Mouse (Mus musculus): Measurements from ENCODE around the gene Slc7a6os. TPM values are rescaled to one million over a fixed set of nuclear protein-coding genes. Genes with fewer than 3 reads are reported as not detected.
"Not testable (repeated sequence)": the region's sequence is repeated elsewhere in the genome, so short reads cannot be mapped to it uniquely, and the experiment has no call there.

The Slc7a6os gene
- total and polyA plus RNA-seq, 3 experiments: 38.7 to 65.1 (median 62.5) TPM

DNA sequence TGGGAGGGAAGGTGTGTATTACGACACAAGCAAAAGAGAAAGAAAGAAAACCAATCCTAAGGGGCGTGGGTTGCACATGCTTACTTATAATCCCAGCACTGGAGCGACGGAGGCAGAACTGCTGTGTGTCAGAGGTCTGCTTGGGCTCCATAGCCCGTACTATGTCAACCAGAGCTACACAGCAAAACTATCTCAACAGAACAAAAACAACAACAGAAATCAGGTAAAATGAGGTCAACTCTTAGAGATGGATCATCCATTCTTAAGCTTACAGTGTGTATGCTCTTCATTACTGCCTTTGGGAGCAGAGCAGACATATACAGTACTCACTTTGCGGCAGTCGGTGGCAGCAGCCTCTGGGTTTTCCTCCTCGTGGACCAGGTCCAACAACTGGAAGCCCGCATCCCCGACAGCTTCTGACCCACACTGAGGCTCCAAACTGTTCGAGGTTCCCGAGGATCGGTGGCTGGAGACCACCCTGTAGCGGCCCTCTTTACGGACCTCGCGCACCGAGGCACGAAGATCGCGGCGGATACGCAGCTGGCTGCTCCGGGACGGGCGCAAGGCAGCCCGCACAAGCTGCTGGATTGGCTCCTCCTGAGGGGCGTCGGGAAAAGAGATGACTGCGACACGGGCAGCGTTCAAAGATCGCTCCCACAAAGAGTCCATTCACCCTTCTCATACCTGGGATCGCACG, 552 bp downstream of the Slc7a6os start:
- Histone ChIP-seq H3K27me3 (replicated peaks) (no peaks in the 10 kb centered on the region), H3K4me3 (replicated peaks in 1 of 3; ENCODE audit: low read depth in 2 of 3, low read length in 2 of 3, poor library complexity in 1 of 3) (peak overlapping the region; percentile 87 to 93 (median 88)), H3K4me2 (ENCODE audit: insufficient read depth, low read depth, poor library complexity, severe bottlenecking) (peak overlapping the region; percentile 98), H3K79me2 (replicated peaks; ENCODE audit: control insufficient read depth, extremely low read depth, insufficient read depth, poor library complexity, severe bottlenecking) (peaks cover 39% of the 10 kb centered on the region), H3K36me3 (replicated peaks in 1 of 2; ENCODE audit: control insufficient read depth in 1 of 2, insufficient read depth in 1 of 2, low read length in 1 of 2) (peaks cover 40 to 51% of the 10 kb centered on the region in 2 experiments), H3K9me3 (replicated peaks; ENCODE audit: low read length) (no peaks in the 10 kb centered on the region), H3K9ac (ENCODE audit: insufficient read depth, low read depth) (peak overlapping the region; percentile 75), H3K27ac (ENCODE audit: insufficient read depth, low read depth) (peak overlapping the region; percentile 52), H3K4me1 (ENCODE audit: control insufficient read depth in 1 of 2, insufficient read depth in 2 of 2) (peaks cover 2 to 29% of the 10 kb centered on the region in 2 experiments; a peak in 3 of 4 replicates)
- dilution Hi-C loops (cut with MboI; ENCODE audit: extremely low pct_ligation_motif_present, extremely low pct_unique_long_range_greater_than_20kb, low sequenced_read_pairs): no loop called here
- TF ChIP-seq MAX (IDR thresholded peaks at IDR 0.05; ENCODE audit: low read length) (0 out of 2 replicates have a peak, but pooled peaks have one; percentile 25), MAFK (IDR thresholded peaks at IDR 0.05; ENCODE audit: insufficient replicate concordance, low read length) (no peak), MXI1 (IDR thresholded peaks at IDR 0.05; ENCODE audit: low read depth, low read length) (peak; percentile 34; the same call in 1 of the 2 replicates), JUN (IDR thresholded peaks at IDR 0.05; ENCODE audit: insufficient read depth, low read depth, low read length) (no peak)
- DNase-seq (ENCODE audit: extremely low read depth): peak; percentile 52
- in situ Hi-C loops (cut with MboI; ENCODE audit: low pct_ligation_motif_present, low pct_unique_long_range_greater_than_20kb, low sequenced_read_pairs): loop anchor here (5.0 kb wide), 1 partner anchor 43 kb away; the partner anchor contains the start of gene Slc7a6

DNA sequence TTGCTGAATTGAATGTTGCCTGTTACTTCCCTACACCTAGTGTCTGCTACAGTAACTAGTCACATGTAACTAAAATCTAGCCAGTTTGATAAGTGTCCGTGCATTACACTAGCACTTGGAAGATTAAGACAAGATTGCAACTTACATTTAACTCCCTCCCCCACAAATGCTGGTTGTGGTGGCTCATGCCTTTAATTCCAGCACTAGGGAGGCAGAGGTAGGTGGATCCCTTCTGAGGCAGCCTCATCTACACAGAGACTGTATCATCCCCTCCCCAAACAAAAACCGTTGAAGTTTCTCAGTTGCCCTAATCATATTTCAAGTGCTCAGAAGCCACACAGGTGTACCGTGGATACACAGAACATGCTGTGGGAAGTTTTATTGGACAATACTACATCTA, 11.1 kb downstream of the Slc7a6os start:
- H3K4me1 ChIP-seq (ENCODE audit: control insufficient read depth in 1 of 2, insufficient read depth in 2 of 2); H3K4me3 ChIP-seq (replicated peaks in 1 of 3; ENCODE audit: low read depth in 2 of 3, low read length in 2 of 3, poor library complexity in 1 of 3); H3K27ac ChIP-seq (ENCODE audit: insufficient read depth, low read depth); in situ Hi-C loops (cut with MboI; ENCODE audit: low pct_ligation_motif_present, low pct_unique_long_range_greater_than_20kb, low sequenced_read_pairs); H3K79me2 ChIP-seq (replicated peaks; ENCODE audit: control insufficient read depth, extremely low read depth, insufficient read depth, poor library complexity, severe bottlenecking); H3K9me3 ChIP-seq (replicated peaks; ENCODE audit: low read length); H3K9ac ChIP-seq (ENCODE audit: insufficient read depth, low read depth); dilution Hi-C loops (cut with MboI; ENCODE audit: extremely low pct_ligation_motif_present, extremely low pct_unique_long_range_greater_than_20kb, low sequenced_read_pairs); DNase-seq (ENCODE audit: extremely low read depth); H3K4me2 ChIP-seq (ENCODE audit: insufficient read depth, low read depth, poor library complexity, severe bottlenecking); H3K27me3 ChIP-seq (replicated peaks): not testable (repeated sequence)
- peaks cover 68 to 89% of the 10 kb centered on the region in 2 experiments for H3K36me3 ChIP-seq (replicated peaks in 1 of 2; ENCODE audit: control insufficient read depth in 1 of 2, insufficient read depth in 1 of 2, low read length in 1 of 2)
- TF ChIP-seq POLR2A (IDR thresholded peaks at IDR 0.05; ENCODE audit: low read depth, low read length): 0 out of 2 replicates have a peak, but pooled peaks have one; percentile 15

- Histone ChIP-seq H3K27ac (ENCODE audit: insufficient read depth, low read depth) (no peak overlapping the region), H3K4me2 (ENCODE audit: insufficient read depth, low read depth, poor library complexity, severe bottlenecking) (no peak overlapping the region), H3K27me3 (replicated peaks) (no peaks in the 10 kb centered on the region), H3K4me3 (replicated peaks in 1 of 3; ENCODE audit: low read depth in 2 of 3, low read length in 2 of 3, poor library complexity in 1 of 3) (no peak overlapping the region), H3K4me1 (ENCODE audit: control insufficient read depth in 1 of 2, insufficient read depth in 2 of 2) (no peaks in the 10 kb centered on the region), H3K36me3 (replicated peaks in 1 of 2; ENCODE audit: control insufficient read depth in 1 of 2, insufficient read depth in 1 of 2, low read length in 1 of 2) (peaks cover 71 to 90% of the 10 kb centered on the region in 2 experiments), H3K9ac (ENCODE audit: insufficient read depth, low read depth) (no peak overlapping the region), H3K79me2 (replicated peaks; ENCODE audit: control insufficient read depth, extremely low read depth, insufficient read depth, poor library complexity, severe bottlenecking) (no peaks in the 10 kb centered on the region; the same call in 1 of the 2 replicates), H3K9me3 (replicated peaks; ENCODE audit: low read length) (no peaks in the 10 kb centered on the region)
- peak; percentile 71 for DNase-seq (ENCODE audit: extremely low read depth)
- dilution Hi-C loops (cut with MboI; ENCODE audit: extremely low pct_ligation_motif_present, extremely low pct_unique_long_range_greater_than_20kb, low sequenced_read_pairs): no loop called here
- in situ Hi-C loops (cut with MboI; ENCODE audit: low pct_ligation_motif_present, low pct_unique_long_range_greater_than_20kb, low sequenced_read_pairs): no loop called here
- no peak for TF ChIP-seq TCF12 (IDR thresholded peaks at IDR 0.05; ENCODE audit: low read depth, low read length)
- peak; percentile 90 for TF ChIP-seq IRF4 (IDR thresholded peaks at IDR 0.05; ENCODE audit: low read depth, low read length)
- TF ChIP-seq HCFC1 (IDR thresholded peaks at IDR 0.05; ENCODE audit: low read depth, low read length): no peak
- TF ChIP-seq MYC (IDR thresholded peaks at IDR 0.05; ENCODE audit: low read depth, low read length): 0 out of 2 replicates have a peak, but pooled peaks have one; percentile 30
- TF ChIP-seq BHLHE40 (IDR thresholded peaks at IDR 0.05; ENCODE audit: low read depth, low read length): no peak
- TF ChIP-seq E2F4 (IDR thresholded peaks at IDR 0.05; ENCODE audit: insufficient replicate concordance, low read depth, low read length): no peak
- TF ChIP-seq RAD21 (IDR thresholded peaks at IDR 0.05; ENCODE audit: low read depth, low read length): peak; percentile 82
- no peak for TF ChIP-seq CHD2 (IDR thresholded peaks at IDR 0.05; ENCODE audit: low read length)
- TF ChIP-seq CHD1 (IDR thresholded peaks at IDR 0.05; ENCODE audit: low read depth, low read length): no peak
- TF ChIP-seq POLR2A (IDR thresholded peaks at IDR 0.05; ENCODE audit: low read depth, low read length): 0 out of 2 replicates have a peak, but pooled peaks have one; percentile 18
- peak; percentile 44; the same call in 1 of the 2 replicates for TF ChIP-seq ZNF384 (IDR thresholded peaks at IDR 0.05; ENCODE audit: low read depth, low read length)
- TF ChIP-seq KAT2A (IDR thresholded peaks at IDR 0.05; ENCODE audit: insufficient replicate concordance, low read length): no peak
- 0 out of 2 replicates have a peak, but pooled peaks have one; percentile 22 for TF ChIP-seq POLR2AphosphoS2 (IDR thresholded peaks at IDR 0.05; ENCODE audit: low read depth, low read length)
- TF ChIP-seq NELFE (IDR thresholded peaks at IDR 0.05; ENCODE audit: low read depth, low read length): no peak
- no peak for TF ChIP-seq EP300 (IDR thresholded peaks at IDR 0.05; ENCODE audit: low read length)
- no peak for TF ChIP-seq MXI1 (IDR thresholded peaks at IDR 0.05; ENCODE audit: low read depth, low read length)
- no peak for TF ChIP-seq NRF1 (IDR thresholded peaks at IDR 0.05; ENCODE audit: low read depth, low read length)
- TF ChIP-seq SMC3 (IDR thresholded peaks at IDR 0.05; ENCODE audit: low read depth, low read length): peak; percentile 76
- no peak for TF ChIP-seq TBP (conservative IDR thresholded peaks at IDR 0.05; ENCODE audit: low read depth, low read length)
- TF ChIP-seq JUN (IDR thresholded peaks at IDR 0.05; ENCODE audit: insufficient read depth, low read depth, low read length): no peak
- TF ChIP-seq ETS1 (conservative IDR thresholded peaks at IDR 0.05; ENCODE audit: low read depth, low read length): no peak
- 0 out of 2 replicates have a peak, but pooled peaks have one; percentile 20 for TF ChIP-seq ELF1 (IDR thresholded peaks at IDR 0.05; ENCODE audit: low read depth, low read length)
Observed at GRCm38 (mm10) chr8:106198741-106199140, 12.0 kb downstream of the Slc7a6os start.

All from CH12.LX (cell line).